Mouse (Mus musculus) spleen, adult 2 months (tissue): ENCODE measurements at regions not wholly inside any gene's neighbourhood (a gene's known extent, or its start where the extent isn't known, plus 50 kb on each side); places are given as distances from the start of the nearest gene placed in this dataset.

Experiments
- DNase-seq, 2 experiments: peaks; one replicate each; pipeline versions ENCODE4 v3.0.0 to v3.0.0-alpha.2; 2012 to 2021; ENCODE audit warnings: low spot score in 2 of 2, low read depth in 1 of 2
- H3K27ac ChIP-seq: fragments of 200-500 bp; 2 replicates; pipeline ENCODE4 v1.5.1; 2012; ENCODE audit warnings: low read length, inconsistent platforms; ENCODE audit not compliant: insufficient read depth
- H3K27me3 ChIP-seq: fragments of 200-500 bp; 2 replicates; pipeline ENCODE4 v1.6.1; 2012; ENCODE audit warnings: mild to moderate bottlenecking, moderate library complexity, low read length, inconsistent platforms; ENCODE audit not compliant: control insufficient read depth, insufficient read depth
- H3K36me3 ChIP-seq: fragments of 200-500 bp; 2 replicates; pipeline ENCODE4 v1.6.1; 2012; ENCODE audit warnings: mild to moderate bottlenecking, low read length, inconsistent platforms; ENCODE audit not compliant: control insufficient read depth, insufficient read depth
- H3K4me1 ChIP-seq: fragments of 200-500 bp; 2 replicates; pipeline ENCODE4 v1.6.1; 2011; ENCODE audit warnings: inconsistent platforms; ENCODE audit not compliant: control insufficient read depth, insufficient read depth, insufficient read length
- H3K4me3 ChIP-seq: fragments of 200-500 bp; 2 replicates; pipeline ENCODE4 v1.5.1; 2011; ENCODE audit warnings: mild to moderate bottlenecking, inconsistent platforms; ENCODE audit not compliant: insufficient read depth, insufficient read length; ENCODE audit errors: extremely low read depth
- CTCF ChIP-seq: fragments of 200-500 bp; IDR thresholded peaks from 2 replicates; pipeline ENCODE4 v1.5.1; 2011; ENCODE audit warnings: mild to moderate bottlenecking, inconsistent platforms; ENCODE audit not compliant: insufficient read depth, insufficient read length, insufficient replicate concordance; ENCODE audit errors: extremely low read depth
- POLR2A ChIP-seq: fragments of 200-500 bp; IDR thresholded peaks from 2 replicates; pipeline ENCODE4 v1.6.1; 2011; ENCODE audit warnings: low read depth, low read length, inconsistent platforms
- WGBS: fragments of 180-500 bp; shearing (Covaris S2); methylation state at CpG from one replicate; pipeline ENCODE4 v1.1.7; 2018; 5-methylcytosine and 5-hydroxymethylcytosine counted together

GRCm38 (mm10) chr13:102132696-102133095 lies 364.7 kb upstream of the Pik3r1 start:
- TF ChIP-seq CTCF (no peak), POLR2A (no peak)
- Histone ChIP-seq H3K27ac (no peak overlapping the region), H3K4me1 (no peaks in the 10 kb centered on the region), H3K4me3 (no peak overlapping the region), H3K27me3 (no peaks in the 10 kb centered on the region), H3K36me3 (no peaks in the 10 kb centered on the region)
- DNase-seq: no peak
- WGBS: 80% methylated on average over 2 of the region's 2 CpGs

GRCm38 (mm10) chr13:102135210-102135609 lies 367.2 kb upstream of the Pik3r1 start:
- Histone ChIP-seq H3K27ac (no peak overlapping the region), H3K4me1 (no peaks in the 10 kb centered on the region), H3K27me3 (no peaks in the 10 kb centered on the region), H3K36me3 (no peaks in the 10 kb centered on the region), H3K4me3 (no peak overlapping the region)
- no peak for DNase-seq
- TF ChIP-seq POLR2A: no peak
- TF ChIP-seq CTCF: no peak

- no peak for DNase-seq
- Histone ChIP-seq H3K36me3 (no peaks in the 10 kb centered on the region), H3K27me3 (no peaks in the 10 kb centered on the region), H3K4me1 (peaks cover 5% of the 10 kb centered on the region; the same call in 1 of the 2 replicates), H3K4me3 (no peak overlapping the region), H3K27ac (no peak overlapping the region)
- TF ChIP-seq CTCF (no peak), POLR2A (no peak)
- 87% methylated on average over 7 of the region's 7 CpGs for WGBS
Measured at GRCm38 (mm10) chr13:102142986-102143385, 375.0 kb upstream of the Pik3r1 start.

- Histone ChIP-seq H3K27ac (no peak overlapping the region), H3K4me1 (peaks cover 5% of the 10 kb centered on the region; the same call in 1 of the 2 replicates), H3K36me3 (no peaks in the 10 kb centered on the region), H3K4me3 (no peak overlapping the region), H3K27me3 (no peaks in the 10 kb centered on the region)
- DNase-seq: no peak
- no peak for TF ChIP-seq CTCF
- no peak for TF ChIP-seq POLR2A
- 46% methylated on average over 2 of the region's 2 CpGs for WGBS
Measured at GRCm38 (mm10) chr13:102143848-102144247, 375.8 kb upstream of the Pik3r1 start.

GRCm38 (mm10) chr13:102148039-102148438 lies 380.0 kb upstream of the Pik3r1 start:
- H3K36me3 ChIP-seq: no peaks in the 10 kb centered on the region
- H3K27me3 ChIP-seq: no peaks in the 10 kb centered on the region
- H3K27ac ChIP-seq: no peak overlapping the region
- TF ChIP-seq POLR2A: no peak
- no peak for TF ChIP-seq CTCF
- H3K4me1 ChIP-seq: peaks cover 5% of the 10 kb centered on the region; the same call in 1 of the 2 replicates
- 86% methylated on average over 2 of the region's 2 CpGs for WGBS
- DNase-seq: no peak
- no peak overlapping the region for H3K4me3 ChIP-seq

- no peak for TF ChIP-seq POLR2A
- WGBS: 53% methylated on average over 5 of the region's 5 CpGs
- H3K27ac ChIP-seq: no peak overlapping the region
Measured at GRCm38 (mm10) chr13:102153785-102154608, 386.0 kb upstream of the Pik3r1 start.

GRCm38 (mm10) chr13:102154609-102154899 lies 386.5 kb upstream of the Pik3r1 start:
- H3K4me3 ChIP-seq: no peak overlapping the region
- H3K27ac ChIP-seq: no peak overlapping the region
- TF ChIP-seq POLR2A (no peak), CTCF (no peak)
- no peaks in the 10 kb centered on the region for H3K36me3 ChIP-seq
- no peaks in the 10 kb centered on the region; the same call in 1 of the 2 replicates for H3K4me1 ChIP-seq
- 71% methylated on average over 2 of the region's 2 CpGs for WGBS
- H3K27me3 ChIP-seq: no peaks in the 10 kb centered on the region
- no peak for DNase-seq

More at GRCm38 (mm10) chr13:102153785-102154608, 386.0 kb upstream of the Pik3r1 start:
- Histone ChIP-seq H3K4me1 (no peaks in the 10 kb centered on the region; the same call in 1 of the 2 replicates), H3K27me3 (no peaks in the 10 kb centered on the region), H3K4me3 (no peak overlapping the region), H3K36me3 (no peaks in the 10 kb centered on the region)
- DNase-seq: no peak
